Mouse (Mus musculus) lung, postnatal 10 days (tissue): ENCODE measurements at regions not wholly inside any gene's neighbourhood (a gene's known extent, or its start where the extent isn't known, plus 50 kb on each side); places are given as distances from the start of the nearest gene placed in this dataset.
"Not testable (repeated sequence)": the region's sequence is repeated elsewhere in the genome, so short reads cannot be mapped to it uniquely, and the experiment has no call there.

ENCODE experiments used
- DNase-seq: peaks from one replicate; pipeline ENCODE4 v3.0.0; 2021

- DNase-seq = no peak
Measured at GRCm38 (mm10) chr1:185851262-185851893, 265.7 kb downstream of the Lyplal1 start.

GRCm38 (mm10) chr1:185861692-185862091, 255.4 kb downstream of the Lyplal1 start:
- DNase-seq = no peak

- no peak for DNase-seq
Measured at GRCm38 (mm10) chr1:185865945-185866344, 251.2 kb downstream of the Lyplal1 start.

- DNase-seq = no peak
Measured at GRCm38 (mm10) chr1:185866612-185867011, 250.5 kb downstream of the Lyplal1 start.

GRCm38 (mm10) chr1:185867018-185867417, 250.1 kb downstream of the Lyplal1 start:
- DNase-seq = peak; percentile 11

- DNase-seq = no peak
Measured at GRCm38 (mm10) chr1:185868721-185869120, 248.4 kb downstream of the Lyplal1 start.

- DNase-seq = no peak
Measured at GRCm38 (mm10) chr1:185887031-185887430, 230.1 kb downstream of the Lyplal1 start.

GRCm38 (mm10) chr1:185891814-185892213, 225.3 kb downstream of the Lyplal1 start:
- no peak for DNase-seq

GRCm38 (mm10) chr1:185893421-185893820, 223.7 kb downstream of the Lyplal1 start:
- DNase-seq = no peak

GRCm38 (mm10) chr1:185898475-185898874, 218.6 kb downstream of the Lyplal1 start:
- peak; percentile 58 for DNase-seq

GRCm38 (mm10) chr1:185900316-185900715, 216.8 kb downstream of the Lyplal1 start:
- DNase-seq = no peak

GRCm38 (mm10) chr1:185902395-185902794, 214.7 kb downstream of the Lyplal1 start:
- DNase-seq = no peak

- DNase-seq = peak; percentile 47
Measured at GRCm38 (mm10) chr1:185905666-185906065, 211.4 kb downstream of the Lyplal1 start.

- DNase-seq = no peak
Measured at GRCm38 (mm10) chr1:185915579-185915978, 201.5 kb downstream of the Lyplal1 start.

GRCm38 (mm10) chr1:185918663-185919062, 198.4 kb downstream of the Lyplal1 start:
- no peak for DNase-seq

GRCm38 (mm10) chr1:185923723-185924122, 193.4 kb downstream of the Lyplal1 start:
- no peak for DNase-seq

- no peak for DNase-seq
Measured at GRCm38 (mm10) chr1:185929000-185929399, 188.1 kb downstream of the Lyplal1 start.

GRCm38 (mm10) chr1:185929761-185930160, 187.3 kb downstream of the Lyplal1 start:
- no peak for DNase-seq

GRCm38 (mm10) chr1:185933623-185934022, 183.5 kb downstream of the Lyplal1 start:
- DNase-seq = no peak

GRCm38 (mm10) chr1:185937026-185937425, 180.1 kb downstream of the Lyplal1 start:
- DNase-seq = no peak

GRCm38 (mm10) chr1:185939914-185940313, 177.2 kb downstream of the Lyplal1 start:
- DNase-seq = no peak

GRCm38 (mm10) chr1:185940511-185940910, 176.6 kb downstream of the Lyplal1 start:
- no peak for DNase-seq

- no peak for DNase-seq
Measured at GRCm38 (mm10) chr1:185951163-185951562, 165.9 kb downstream of the Lyplal1 start.

GRCm38 (mm10) chr1:185955821-185956220, 161.3 kb downstream of the Lyplal1 start:
- DNase-seq = not testable (repeated sequence)

- DNase-seq = peak; percentile 30
Measured at GRCm38 (mm10) chr1:185957557-185957956, 159.6 kb downstream of the Lyplal1 start.
